Mouse (Mus musculus) hindbrain, embryonic 10.5 days (tissue): Measurements from ENCODE around the gene Aldh3b3. TPM values are rescaled to one million over a fixed set of nuclear protein-coding genes. Genes with fewer than 3 reads are reported as not detected.

Experiments
- DNase-seq: peaks from one replicate; pipeline ENCODE4 v3.0.0-alpha.2; 2017; ENCODE audit warnings: low spot score
- H3K27ac ChIP-seq: fragments of 300-500 bp; sonication (generic); 2 replicates; pipeline ENCODE4 v1.5.1; 2016; ENCODE audit warnings: mild to moderate bottlenecking, moderate library complexity
- H3K27me3 ChIP-seq: fragments of 300-500 bp; sonication (generic); 2 replicates; pipeline ENCODE4 v1.6.1; 2016; ENCODE audit warnings: mild to moderate bottlenecking; ENCODE audit not compliant: poor library complexity, insufficient read depth, severe bottlenecking
- H3K36me3 ChIP-seq: fragments of 300-500 bp; sonication (generic); 2 replicates; pipeline ENCODE4 v1.6.1; 2016; ENCODE audit warnings: mild to moderate bottlenecking, moderate library complexity
- H3K4me1 ChIP-seq: fragments of 300-500 bp; sonication (generic); replicated peaks from 2 replicates; pipeline ENCODE4 v1.6.1; 2016; ENCODE audit warnings: mild to moderate bottlenecking
- H3K4me3 ChIP-seq: fragments of 300-500 bp; sonication (generic); 2 replicates; pipeline ENCODE4 v1.5.1; 2016; ENCODE audit warnings: mild to moderate bottlenecking, moderate library complexity
- H3K9me3 ChIP-seq: fragments of 300-500 bp; sonication (generic); 2 replicates; pipeline ENCODE4 v1.6.1; 2016; ENCODE audit warnings: mild to moderate bottlenecking, moderate library complexity
- WGBS: fragments of 180-500 bp; shearing (Covaris S2); methylation state at CpG from one replicate; pipeline ENCODE4 v1.1.7; 2016; 5-methylcytosine and 5-hydroxymethylcytosine counted together
- polyA plus RNA-seq: library from polyadenylated mRNA; unstranded; fragments of >200 nt; fragmentation: Nextera tagmentation; extraction: Ambion mirVana; gene quantifications from 2 replicates; pipeline ENCODE4 v1.2.1, GENCODE M21; 2016

Aldh3b3 gene
- polyA plus RNA-seq, 1 experiment from 2014 or later, result not detected

- DNase-seq, result no peak
- H3K36me3 ChIP-seq, result no peaks in the 10 kb centered on the region
- H3K9me3 ChIP-seq, result peaks cover 5% of the 10 kb centered on the region
- 0 out of 2 replicates have a peak, but pooled peaks cover 4% of the 10 kb centered on the region for H3K27me3 ChIP-seq
- 76% methylated on average over 4 of the region's 4 CpGs for WGBS
- no peak overlapping the region for H3K27ac ChIP-seq
- peaks cover 60% of the 10 kb centered on the region for H3K4me1 ChIP-seq
- no peak overlapping the region for H3K4me3 ChIP-seq
Observed at GRCm38 (mm10) chr19:3988750-3989149, 30.3 kb downstream of the Aldh3b3 start.

GRCm38 (mm10) chr19:3990804-3991203 lies 32.4 kb downstream of the Aldh3b3 start:
- no peak for DNase-seq
- H3K4me3 ChIP-seq, result no peak overlapping the region
- H3K27ac ChIP-seq, result peak overlapping the region; percentile 51; the same call in 1 of the 2 replicates
- H3K9me3 ChIP-seq, result peaks cover 5% of the 10 kb centered on the region
- 52% methylated on average over 6 of the region's 6 CpGs for WGBS
- H3K4me1 ChIP-seq, result peaks cover 41% of the 10 kb centered on the region
- H3K27me3 ChIP-seq, result 0 out of 2 replicates have a peak, but pooled peaks cover 4% of the 10 kb centered on the region
- no peaks in the 10 kb centered on the region for H3K36me3 ChIP-seq

- Histone ChIP-seq H3K27ac (peak overlapping the region; percentile 45; the same call in 1 of the 2 replicates), H3K4me3 (no peak overlapping the region), H3K9me3 (peaks cover 5% of the 10 kb centered on the region), H3K4me1 (peaks cover 38% of the 10 kb centered on the region), H3K36me3 (no peaks in the 10 kb centered on the region), H3K27me3 (0 out of 2 replicates have a peak, but pooled peaks cover 4% of the 10 kb centered on the region)
- 92% methylated on average over 3 of the region's 3 CpGs for WGBS
- DNase-seq, result no peak
Observed at GRCm38 (mm10) chr19:3991562-3991961, 33.1 kb downstream of the Aldh3b3 start.

GRCm38 (mm10) chr19:3991966-3992365 lies 33.5 kb downstream of the Aldh3b3 start:
- peaks cover 5% of the 10 kb centered on the region for H3K9me3 ChIP-seq
- H3K4me1 ChIP-seq, result peaks cover 34% of the 10 kb centered on the region
- H3K36me3 ChIP-seq, result no peaks in the 10 kb centered on the region
- H3K27me3 ChIP-seq, result 0 out of 2 replicates have a peak, but pooled peaks cover 4% of the 10 kb centered on the region
- H3K4me3 ChIP-seq, result no peak overlapping the region
- H3K27ac ChIP-seq, result peak overlapping the region; percentile 45; the same call in 1 of the 2 replicates
- 80% methylated on average over 3 of the region's 3 CpGs for WGBS
- no peak for DNase-seq

GRCm38 (mm10) chr19:3992416-3992815 lies 34.0 kb downstream of the Aldh3b3 start, which contains the start of gene Tbx10:
Gene Tbx10, plus strand, starts transcription at chr19:3992752.
- no peaks in the 10 kb centered on the region for H3K36me3 ChIP-seq
- H3K4me3 ChIP-seq, result no peak within 1 kb of the TSS
- WGBS, result 57% methylated on average over 5 of the region's 5 CpGs
- H3K9me3 ChIP-seq, result peaks cover 5% of the 10 kb centered on the region
- H3K4me1 ChIP-seq, result peaks cover 31% of the 10 kb centered on the region
- DNase-seq, result no peak
- H3K27me3 ChIP-seq, result 0 out of 2 replicates have a peak, but pooled peaks cover 4% of the 10 kb centered on the region
- H3K27ac ChIP-seq, result peak within 1 kb of the TSS; percentile 45; the same call in 1 of the 2 replicates

GRCm38 (mm10) chr19:3994932-3995331 lies 36.5 kb downstream of the Aldh3b3 start:
- no peaks in the 10 kb centered on the region for H3K9me3 ChIP-seq
- H3K27ac ChIP-seq, result no peak overlapping the region
- no peak for DNase-seq
- peaks cover 43% of the 10 kb centered on the region for H3K4me1 ChIP-seq
- WGBS, result 70% methylated on average over 6 of the region's 6 CpGs
- H3K4me3 ChIP-seq, result no peak overlapping the region
- H3K27me3 ChIP-seq, result peaks cover 10% of the 10 kb centered on the region; the same call in 1 of the 2 replicates
- H3K36me3 ChIP-seq, result no peaks in the 10 kb centered on the region

- H3K27me3 ChIP-seq, result peaks cover 10% of the 10 kb centered on the region; the same call in 1 of the 2 replicates
- no peaks in the 10 kb centered on the region for H3K36me3 ChIP-seq
- DNase-seq, result no peak
- no peak overlapping the region for H3K4me3 ChIP-seq
- H3K4me1 ChIP-seq, result peaks cover 45% of the 10 kb centered on the region
- H3K27ac ChIP-seq, result 0 out of 2 replicates have a peak overlapping the region, but pooled peaks have one; percentile 12
- 90% methylated on average over 3 of the region's 3 CpGs for WGBS
- no peaks in the 10 kb centered on the region for H3K9me3 ChIP-seq
Observed at GRCm38 (mm10) chr19:3995505-3995904, 37.1 kb downstream of the Aldh3b3 start.

GRCm38 (mm10) chr19:3996106-3996505 lies 37.7 kb downstream of the Aldh3b3 start:
- Histone ChIP-seq H3K4me3 (no peak overlapping the region), H3K4me1 (peaks cover 45% of the 10 kb centered on the region), H3K36me3 (no peaks in the 10 kb centered on the region), H3K27ac (0 out of 2 replicates have a peak overlapping the region, but pooled peaks have one; percentile 12), H3K27me3 (peaks cover 10% of the 10 kb centered on the region; the same call in 1 of the 2 replicates), H3K9me3 (no peaks in the 10 kb centered on the region)
- DNase-seq, result no peak
- WGBS, result 75% methylated on average over 7 of the region's 7 CpGs

- H3K4me1 ChIP-seq, result peaks cover 49% of the 10 kb centered on the region
- 82% methylated on average over 8 of the region's 8 CpGs for WGBS
- H3K27ac ChIP-seq, result no peak overlapping the region
- no peak for DNase-seq
- H3K9me3 ChIP-seq, result no peaks in the 10 kb centered on the region
- H3K4me3 ChIP-seq, result no peak overlapping the region
- peaks cover 10% of the 10 kb centered on the region; the same call in 1 of the 2 replicates for H3K27me3 ChIP-seq
- H3K36me3 ChIP-seq, result no peaks in the 10 kb centered on the region
Observed at GRCm38 (mm10) chr19:3996747-3997146, 38.3 kb downstream of the Aldh3b3 start.

GRCm38 (mm10) chr19:3997231-3997630 lies 38.8 kb downstream of the Aldh3b3 start:
- H3K4me1 ChIP-seq, result peaks cover 47% of the 10 kb centered on the region
- H3K9me3 ChIP-seq, result no peaks in the 10 kb centered on the region
- no peak for DNase-seq
- no peaks in the 10 kb centered on the region for H3K36me3 ChIP-seq
- H3K27me3 ChIP-seq, result peaks cover 10% of the 10 kb centered on the region; the same call in 1 of the 2 replicates
- no peak overlapping the region for H3K27ac ChIP-seq
- no peak overlapping the region; the same call in 1 of the 2 replicates for H3K4me3 ChIP-seq
- 67% methylated on average over 8 of the region's 8 CpGs for WGBS

- WGBS, result 77% methylated on average over 8 of the region's 8 CpGs
- H3K27me3 ChIP-seq, result peaks cover 6% of the 10 kb centered on the region; the same call in 1 of the 2 replicates
- H3K4me3 ChIP-seq, result no peak overlapping the region
- H3K9me3 ChIP-seq, result no peaks in the 10 kb centered on the region
- H3K27ac ChIP-seq, result no peak overlapping the region
- H3K36me3 ChIP-seq, result no peaks in the 10 kb centered on the region
- H3K4me1 ChIP-seq, result peaks cover 39% of the 10 kb centered on the region
- DNase-seq, result no peak
Observed at GRCm38 (mm10) chr19:3998335-3998734, 39.9 kb downstream of the Aldh3b3 start.

- peak overlapping the region; percentile 94; the same call in 1 of the 2 replicates for H3K27ac ChIP-seq
- peaks cover 6% of the 10 kb centered on the region; the same call in 1 of the 2 replicates for H3K27me3 ChIP-seq
- H3K4me1 ChIP-seq, result peaks cover 39% of the 10 kb centered on the region
- DNase-seq, result no peak
- 88% methylated on average over 9 of the region's 9 CpGs for WGBS
- no peaks in the 10 kb centered on the region for H3K9me3 ChIP-seq
- peak overlapping the region; percentile 74 for H3K4me3 ChIP-seq
- no peaks in the 10 kb centered on the region for H3K36me3 ChIP-seq
Observed at GRCm38 (mm10) chr19:3999121-3999730, 40.8 kb downstream of the Aldh3b3 start.
